Mouse (Mus musculus): ENCODE results near the gene Dock8.

- TF ChIP-seq GATA1 (IDR thresholded peaks at IDR 0.05; ENCODE audit: borderline replicate concordance, low read length) (no peak), FLI1 (IDR thresholded peaks at IDR 0.05; ENCODE audit: low read length) (no peak)
These were observed 73.2 kb downstream of the Dock8 start for GRCm38 (mm10) chr19:25072521-25072920.

Measured in megakaryocyte, embryonic 14.5 days (primary cell).